Mouse (Mus musculus) layer of hippocampus, postnatal 14 days (tissue): ENCODE data around the gene Sgf29. TPM values are rescaled to one million over a fixed set of nuclear protein-coding genes. Genes with fewer than 3 reads are reported as not detected.

ENCODE experiments used
- DNase-seq, 2 experiments: peaks; one replicate each; pipeline ENCODE4 v3.0.0; 2021 to 2022; ENCODE audit warnings: low spot score in 2 of 2, mixed read lengths in 1 of 2
- long read RNA-seq, 2 experiments: library from polyadenylated mRNA; stranded (forward); transcript quantifications; one replicate each; pipeline ENCODE4 v2.0.0; 2021
- total RNA-seq, 2 experiments: library from RNA; stranded (reverse); gene quantifications; 2 replicates each; pipeline ENCODE4 v1.2.3; 2021

Sgf29 gene
- total RNA-seq, result 10 to 100 TPM; 31.2 to 32.9 TPM
- long read RNA-seq, experiment 1, transcript Sgf29-201 (10 exons, 1,312 nt), result major isoform, 12 of 19 reads
- long read RNA-seq, experiment 1, partial matches to known transcripts, result 2 of 19 reads
- long read RNA-seq, experiment 1, other reads (novel, unspliced or antisense), result 5 of 19 reads
- long read RNA-seq, experiment 2, transcript Sgf29-201 (10 exons, 1,312 nt), result major isoform, 8 of 14 reads
- long read RNA-seq, experiment 2, partial matches to known transcripts, result 3 of 14 reads
- long read RNA-seq, experiment 2, other reads (novel, unspliced or antisense), result 3 of 14 reads

- DNase-seq, result peak; percentile 93 to 96
Measured at GRCm38 (mm10) chr7:126649231-126650051, at the start of gene Sgf29. Gene Sgf29 (plus strand): TSS chr7:126649309.

- no peak for DNase-seq
Measured at GRCm38 (mm10) chr7:126601896-126602295, 47.2 kb upstream of the Sgf29 start.

- DNase-seq, result no peak
Measured at GRCm38 (mm10) chr7:126602650-126603049, 46.5 kb upstream of the Sgf29 start.

GRCm38 (mm10) chr7:126606611-126607010, 42.5 kb upstream of the Sgf29 start:
- no peak for DNase-seq

GRCm38 (mm10) chr7:126607064-126607463, 42.0 kb upstream of the Sgf29 start:
- no peak for DNase-seq

- DNase-seq, result no peak
Measured at GRCm38 (mm10) chr7:126607796-126608195, 41.3 kb upstream of the Sgf29 start.

GRCm38 (mm10) chr7:126612736-126613135, 36.4 kb upstream of the Sgf29 start:
- no peak for DNase-seq

- no peak for DNase-seq
Measured at GRCm38 (mm10) chr7:126616707-126617106, 32.4 kb upstream of the Sgf29 start.

- DNase-seq, result no peak
Measured at GRCm38 (mm10) chr7:126619559-126620275, 29.4 kb upstream of the Sgf29 start.

- DNase-seq, result no peak
Measured at GRCm38 (mm10) chr7:126621452-126622359, 27.4 kb upstream of the Sgf29 start.

GRCm38 (mm10) chr7:126623381-126623780, 25.7 kb upstream of the Sgf29 start:
- no peak for DNase-seq

- DNase-seq, result no peak
Measured at GRCm38 (mm10) chr7:126624774-126625173, 24.3 kb upstream of the Sgf29 start.

GRCm38 (mm10) chr7:126625369-126625768, 23.7 kb upstream of the Sgf29 start:
- DNase-seq, result peak; percentile 11 to 24

- DNase-seq, result no peak
Measured at GRCm38 (mm10) chr7:126625807-126626600, 23.1 kb upstream of the Sgf29 start.

- DNase-seq, result no peak
Measured at GRCm38 (mm10) chr7:126628111-126628510, 21.0 kb upstream of the Sgf29 start.

GRCm38 (mm10) chr7:126629915-126630314, 19.2 kb upstream of the Sgf29 start:
- no peak for DNase-seq

- DNase-seq, result no peak
Measured at GRCm38 (mm10) chr7:126630824-126631518, 18.1 kb upstream of the Sgf29 start, which contains the start of gene Nupr1. Gene Nupr1 (minus strand): TSS chr7:126630861.

- no peak for DNase-seq
Measured at GRCm38 (mm10) chr7:126632478-126632877, 16.6 kb upstream of the Sgf29 start.

GRCm38 (mm10) chr7:126635375-126635774, 13.7 kb upstream of the Sgf29 start:
- no peak for DNase-seq
